ENCODE assay signal across 8 mouse cellular contexts in genomic region chr6:88842731-88843151, GRCm38 (mm10). TPM values are rescaled to one million over a fixed set of nuclear protein-coding genes. Genes with fewer than 3 reads are reported as not detected.
DNase-seq lines count a peak whose midpoint lies in the region; ATAC-seq and TF ChIP-seq lines count a peak whose summit lies in the region.

No protein-coding gene starts in this region.

- H3K4me2 ChIP-seq in hindbrain, postnatal 0 days (ENCODE audit: low read depth, low read length), result peak overlapping the region; percentile 84
- peak overlapping the region; percentile 92 for H3K4me2 ChIP-seq in stomach, postnatal 0 days (replicated peaks; ENCODE audit: low read depth)

- 0 out of 2 replicates have a peak, but pooled peaks have one; percentile 18 for TF ChIP-seq CTCF in hindbrain, postnatal 0 days (IDR thresholded peaks at IDR 0.05; ENCODE audit: low read depth)
- no peak for TF ChIP-seq CTCF in stomach, postnatal 0 days (IDR thresholded peaks at IDR 0.05; ENCODE audit: low read depth)

- no peaks in the 10 kb centered on the region for H3K27me3 ChIP-seq in embryonic facial prominence, embryonic 10.5 days (replicated peaks; ENCODE audit: low read depth, poor library complexity, severe bottlenecking)
- no peaks in the 10 kb centered on the region for H3K27me3 ChIP-seq in hindbrain, postnatal 0 days (ENCODE audit: insufficient read depth, low read length)
- H3K27me3 ChIP-seq in stomach, postnatal 0 days (ENCODE audit: control insufficient read depth, insufficient read depth, low read length), result no peaks in the 10 kb centered on the region

- WGBS in embryonic facial prominence, embryonic 10.5 days, result under 1% methylated on average over 32 of the region's 32 CpGs
- WGBS in hindbrain, postnatal 0 days, result 1% methylated on average over 32 of the region's 32 CpGs
- WGBS in stomach, postnatal 0 days, result under 1% methylated on average over 32 of the region's 32 CpGs

- H3K36me3 ChIP-seq in embryonic facial prominence, embryonic 10.5 days (replicated peaks), result peaks cover 32% of the 10 kb centered on the region
- peaks cover 21% of the 10 kb centered on the region; the same call in 1 of the 2 replicates for H3K36me3 ChIP-seq in hindbrain, postnatal 0 days (ENCODE audit: insufficient read depth, low read length)
- peaks cover 5% of the 10 kb centered on the region; the same call in 1 of the 2 replicates for H3K36me3 ChIP-seq in stomach, postnatal 0 days (ENCODE audit: control insufficient read depth, insufficient read depth, low read length)

- DNase-seq in layer of hippocampus, adult 18-20 months (ENCODE audit: low spot score in 2 of 2), result peak; percentile 39 to 54
- no peak for DNase-seq in layer of hippocampus, adult 9-10 months (ENCODE audit: low spot score)
- DNase-seq in R1 (ENCODE audit: low read depth, low spot score), result peak; percentile 57
- no peak for DNase-seq in embryonic facial prominence, embryonic 10.5 days (ENCODE audit: low spot score)
- DNase-seq in hindbrain, postnatal 0 days (ENCODE audit: low spot score), result peak; percentile 76
- DNase-seq in mesoderm, embryonic 11.5 days (ENCODE audit: low read depth, low spot score), result peak; percentile 60
- no peak for DNase-seq in stomach, postnatal 0 days (ENCODE audit: low spot score)
- no peak for DNase-seq in spleen, adult 12 weeks (ENCODE audit: low spot score)

- H3K4me1 ChIP-seq in embryonic facial prominence, embryonic 10.5 days, result peaks cover 33% of the 10 kb centered on the region
- peaks cover 10% of the 10 kb centered on the region for H3K4me1 ChIP-seq in hindbrain, postnatal 0 days (ENCODE audit: insufficient read depth, low read length)
- H3K4me1 ChIP-seq in stomach, postnatal 0 days (replicated peaks; ENCODE audit: control insufficient read depth, insufficient read depth), result peaks cover 4% of the 10 kb centered on the region; the same call in 1 of the 2 replicates

- no peak for TF ChIP-seq EP300 in stomach, postnatal 0 days (optimal IDR thresholded peaks at IDR 0.05)

- peak overlapping the region; percentile 88 for H3K4me3 ChIP-seq in embryonic facial prominence, embryonic 10.5 days
- peak overlapping the region; percentile 61 for H3K4me3 ChIP-seq in hindbrain, postnatal 0 days (ENCODE audit: low read length)
- peak overlapping the region; percentile 86 for H3K4me3 ChIP-seq in stomach, postnatal 0 days (ENCODE audit: low read depth, low read length)

- peak overlapping the region; percentile 49 for H3K9ac ChIP-seq in hindbrain, postnatal 0 days (replicated peaks; ENCODE audit: low read length)
- H3K9ac ChIP-seq in stomach, postnatal 0 days (ENCODE audit: low read length), result peak overlapping the region; percentile 82

- peak; percentile 12 for ATAC-seq in hindbrain, postnatal 0 days
- ATAC-seq in stomach, postnatal 0 days (ENCODE audit: low FRiP score, low TSS enrichment), result no peak

- H3K27ac ChIP-seq in embryonic facial prominence, embryonic 10.5 days (replicated peaks), result peak overlapping the region; percentile 90
- peak overlapping the region; percentile 81 for H3K27ac ChIP-seq in hindbrain, postnatal 0 days
- peak overlapping the region; percentile 81 for H3K27ac ChIP-seq in stomach, postnatal 0 days (replicated peaks)

- H3K9me3 ChIP-seq in embryonic facial prominence, embryonic 10.5 days, result no peaks in the 10 kb centered on the region
- H3K9me3 ChIP-seq in hindbrain, postnatal 0 days (ENCODE audit: low read length), result no peaks in the 10 kb centered on the region
- no peaks in the 10 kb centered on the region for H3K9me3 ChIP-seq in stomach, postnatal 0 days (ENCODE audit: control insufficient read depth, low read length)

RNA-seq across cellular contexts. Expression of gene Abtb1, which starts 1.0 kb away (rescaled TPM):
- total RNA-seq in layer of hippocampus, adult 18-20 months (2021), result 10 to 100 TPM; 32.5 to 35.4 TPM
- polyA plus RNA-seq in embryonic facial prominence, embryonic 10.5 days (2016; fragmentation: Nextera tagmentation; extraction: Ambion mirVana), result 25.2 and 26.4 TPM in 2 replicates
- 62.6 and 78.9 TPM in 2 replicates for total RNA-seq in hindbrain, postnatal 0 days (2014; rRNA removed)
- 31.5 and 34.8 TPM in 2 replicates for polyA plus RNA-seq in hindbrain, postnatal 0 days (2015; fragmentation: Nextera tagmentation; extraction: Ambion mirVana)
- 25.1 and 26.1 TPM in 2 replicates for polyA plus RNA-seq in stomach, postnatal 0 days (2015; fragmentation: Nextera tagmentation; extraction: Ambion mirVana)

RNA-seq across cellular contexts. Expression of gene Podxl2, which starts 32.1 kb away (rescaled TPM):
- total RNA-seq in layer of hippocampus, adult 18-20 months (2021), result 100 to 1,000 TPM; 172 to 184 TPM
- 52.1 and 56.3 TPM in 2 replicates for polyA plus RNA-seq in embryonic facial prominence, embryonic 10.5 days (2016; fragmentation: Nextera tagmentation; extraction: Ambion mirVana)
- total RNA-seq in hindbrain, postnatal 0 days (2014; rRNA removed), result 1,247 and 1,290 TPM in 2 replicates
- 675 and 695 TPM in 2 replicates for polyA plus RNA-seq in hindbrain, postnatal 0 days (2015; fragmentation: Nextera tagmentation; extraction: Ambion mirVana)
- polyA plus RNA-seq in stomach, postnatal 0 days (2015; fragmentation: Nextera tagmentation; extraction: Ambion mirVana), result 31.4 and 38.5 TPM in 2 replicates

RNA-seq across cellular contexts. Expression of gene Mcm2, which starts 55.8 kb away (rescaled TPM):
- 1 to 10 TPM; 5.0 to 8.8 TPM for total RNA-seq in layer of hippocampus, adult 18-20 months (2021)
- polyA plus RNA-seq in embryonic facial prominence, embryonic 10.5 days (2016; fragmentation: Nextera tagmentation; extraction: Ambion mirVana), result 262 and 280 TPM in 2 replicates
- 35.3 and 37.0 TPM in 2 replicates for total RNA-seq in hindbrain, postnatal 0 days (2014; rRNA removed)
- 21.7 and 23.3 TPM in 2 replicates for polyA plus RNA-seq in hindbrain, postnatal 0 days (2015; fragmentation: Nextera tagmentation; extraction: Ambion mirVana)
- 24.2 and 25.0 TPM in 2 replicates for polyA plus RNA-seq in stomach, postnatal 0 days (2015; fragmentation: Nextera tagmentation; extraction: Ambion mirVana)

RNA-seq across cellular contexts. Expression of gene Tpra1, which starts 59.3 kb away (rescaled TPM):
- total RNA-seq in layer of hippocampus, adult 18-20 months (2021), result 10 to 100 TPM; 38.4 to 46.0 TPM
- polyA plus RNA-seq in embryonic facial prominence, embryonic 10.5 days (2016; fragmentation: Nextera tagmentation; extraction: Ambion mirVana), result 54.4 and 56.7 TPM in 2 replicates
- total RNA-seq in hindbrain, postnatal 0 days (2014; rRNA removed), result 55.2 and 88.4 TPM in 2 replicates
- 49.4 and 56.0 TPM in 2 replicates for polyA plus RNA-seq in hindbrain, postnatal 0 days (2015; fragmentation: Nextera tagmentation; extraction: Ambion mirVana)
- 39.8 and 42.8 TPM in 2 replicates for polyA plus RNA-seq in stomach, postnatal 0 days (2015; fragmentation: Nextera tagmentation; extraction: Ambion mirVana)

Comparison
In these comparisons a context has a peak if more than half of its experiments do, and no peak if none do; other contexts are left out.
1. DNase-seq: peak in layer of hippocampus, adult 18-20 months (2 of 2), R1 (single experiment), hindbrain, postnatal 0 days (single experiment) and mesoderm, embryonic 11.5 days (single experiment); none in layer of hippocampus, adult 9-10 months (single experiment), embryonic facial prominence, embryonic 10.5 days (single experiment), stomach, postnatal 0 days (single experiment) and spleen, adult 12 weeks (single experiment).
2. RNA of gene Podxl2, which starts 32.1 kb away (polyA plus RNA-seq): 675 to 695 TPM in hindbrain, postnatal 0 days; 52.1 to 56.3 TPM in embryonic facial prominence, embryonic 10.5 days and 31.4 to 38.5 TPM in stomach, postnatal 0 days; every median in the first group is over 10 times any median in the second.
3. RNA of gene Mcm2, which starts 55.8 kb away (polyA plus RNA-seq): 262 to 280 TPM in embryonic facial prominence, embryonic 10.5 days; 24.2 to 25.0 TPM in stomach, postnatal 0 days and 21.7 to 23.3 TPM in hindbrain, postnatal 0 days; every median in the first group is over 10 times any median in the second.
4. Peak in every context shown above with its lines, with median percentiles within 50 percentile points of each other: H3K27ac ChIP-seq and H3K4me3 ChIP-seq.